In genomic region chr3:90647291-90647690, GRCm38 (mm10) we compare ENCODE assay signal across 28 mouse cellular contexts. TPM values are rescaled to one million over a fixed set of nuclear protein-coding genes. Genes with fewer than 3 reads are reported as not detected.
DNase-seq lines count a peak whose midpoint lies in the region; ATAC-seq lines count a peak whose summit lies in the region.
"Had no signal": no experiment of that assay in that cellular context is flagged by ENCODE, and none has a peak within 500 bp of the region (broad histone marks: within the 10 kb centered on the region; RNA-seq: fewer than 3 reads in every experiment).

No protein-coding gene starts in this region.

- H3K4me1 ChIP-seq in heart, embryonic 10.5 days: no peaks in the 10 kb centered on the region
- H3K4me1 ChIP-seq: heart, embryonic 12.5 days; heart, embryonic 15.5 days; hindbrain, embryonic 10.5 days; hindbrain, embryonic 13.5 days had no signal

- no peaks in the 10 kb centered on the region for H3K36me3 ChIP-seq in heart, embryonic 10.5 days
- H3K36me3 ChIP-seq: heart, embryonic 12.5 days; heart, embryonic 15.5 days; hindbrain, embryonic 10.5 days; hindbrain, embryonic 13.5 days had no signal

- H3K27ac ChIP-seq in heart, embryonic 10.5 days: no peak overlapping the region
- H3K27ac ChIP-seq: gastrocnemius, adult 2 months; heart, embryonic 15.5 days; hindbrain, embryonic 10.5 days; hindbrain, embryonic 13.5 days had no signal

- H3K9me3 ChIP-seq in heart, embryonic 10.5 days: no peaks in the 10 kb centered on the region
- H3K9me3 ChIP-seq: heart, embryonic 12.5 days; heart, embryonic 15.5 days; hindbrain, embryonic 10.5 days; hindbrain, embryonic 13.5 days had no signal

- 51% methylated on average over 1 of the region's 1 CpGs for whole genome bisulfite sequencing in heart, embryonic 10.5 days

- ATAC-seq in megakaryocyte, adult 5-6 weeks (ENCODE audit: poor library complexity, severe bottlenecking): peak; percentile 38; the same call in 1 of the 2 replicates
- ATAC-seq: activated CD4-positive, CD25-positive, alpha-beta regulatory T cell, adult 4 months; forebrain, embryonic 14.5 days; forebrain, postnatal 0 days; hindbrain, embryonic 16.5 days had no signal

- no peak overlapping the region for H3K4me3 ChIP-seq in heart, embryonic 10.5 days
- H3K4me3 ChIP-seq: gastrocnemius, adult 2 months; heart, embryonic 12.5 days; heart, embryonic 15.5 days; hindbrain, embryonic 10.5 days; hindbrain, embryonic 13.5 days had no signal

- no peaks in the 10 kb centered on the region for H3K27me3 ChIP-seq in heart, embryonic 10.5 days (ENCODE audit: insufficient read depth, poor library complexity, severe bottlenecking)
- H3K27me3 ChIP-seq: heart, embryonic 12.5 days; heart, embryonic 15.5 days; hindbrain, embryonic 13.5 days had no signal

- peak; percentile 24 for DNase-seq in heart, adult 11 months
- DNase-seq in heart, embryonic 10.5 days (ENCODE audit: low spot score): no peak
- DNase-seq in fat pad, adult 2 months (ENCODE audit: extremely low read depth, low read depth, low spot score): peak; percentile 75
- no peak for DNase-seq in urinary bladder, postnatal 4 days (ENCODE audit: low spot score in 2 of 2)
- no peak for DNase-seq in kidney, postnatal 10 days
- DNase-seq: adrenal gland, postnatal 10 days; adrenal gland, postnatal 36 days; cerebellum, adult 18-20 months; cerebellum, adult 9-10 months; cerebellum, postnatal 14 days; forebrain, postnatal 0 days; gastrocnemius, adult 2 months; gastrocnemius, postnatal 14 days; heart, postnatal 10 days; heart, postnatal 36 days had no signal

RNA-seq across cellular contexts. Expression of gene S100a7a, which starts 6.5 kb away (rescaled TPM):
- polyA plus RNA-seq in heart, embryonic 10.5 days (2016; fragmentation: Nextera tagmentation; extraction: Ambion mirVana): not detected in 2 replicates
- 0.11 and 0.31 TPM in 2 replicates for total RNA-seq in megakaryocyte, adult 5-6 weeks (2015)
- 0.29 TPM in 1 of 2 replicates, not detected in the other for total RNA-seq in megakaryocyte, adult 5-6 weeks (2017)
- polyA plus RNA-seq: activated CD4-positive, CD25-positive, alpha-beta regulatory T cell, adult 4 months; embryonic facial prominence, embryonic 11.5 days; forebrain, embryonic 11.5 days; forebrain, embryonic 14.5 days; forebrain, postnatal 0 days; heart, embryonic 15.5 days; hindbrain, embryonic 10.5 days; hindbrain, embryonic 13.5 days had no signal

RNA-seq across cellular contexts. Expression of gene S100a8, which starts 21.5 kb away (rescaled TPM):
- not detected in 2 replicates for polyA plus RNA-seq in heart, embryonic 10.5 days (2016; fragmentation: Nextera tagmentation; extraction: Ambion mirVana)
- 16,705 and 21,369 TPM in 2 replicates for total RNA-seq in megakaryocyte, adult 5-6 weeks (2015)
- 18,572 and 19,307 TPM in 2 replicates for total RNA-seq in megakaryocyte, adult 5-6 weeks (2017)
- total RNA-seq: ES-E14; gastrocnemius, adult 2 months had no signal
- polyA plus RNA-seq: hindbrain, embryonic 10.5 days had no signal

RNA-seq across cellular contexts. Expression of gene S100a6, which starts 34.6 kb away (rescaled TPM):
- polyA plus RNA-seq in heart, embryonic 10.5 days (2016; fragmentation: Nextera tagmentation; extraction: Ambion mirVana): 27.3 and 28.9 TPM in 2 replicates
- total RNA-seq in megakaryocyte, adult 5-6 weeks (2015): 2,141 and 2,313 TPM in 2 replicates
- 1,043 and 1,047 TPM in 2 replicates for total RNA-seq in megakaryocyte, adult 5-6 weeks (2017)

RNA-seq across cellular contexts. Expression of gene S100a5, which starts 39.0 kb away (rescaled TPM):
- polyA plus RNA-seq in heart, embryonic 10.5 days (2016; fragmentation: Nextera tagmentation; extraction: Ambion mirVana): not detected in 2 replicates
- not detected in 2 replicates for total RNA-seq in megakaryocyte, adult 5-6 weeks (2015)
- 3.4 TPM in 1 of 2 replicates, not detected in the other for total RNA-seq in megakaryocyte, adult 5-6 weeks (2017)
- total RNA-seq: adrenal gland, postnatal 10 days; adrenal gland, postnatal 36 days; ES-E14; forebrain, postnatal 0 days; gastrocnemius, postnatal 14 days; gastrocnemius, postnatal 4 days; heart, adult 8-10 months; heart, postnatal 10 days; heart, postnatal 36 days had no signal
- polyA plus RNA-seq: activated CD4-positive, CD25-positive, alpha-beta regulatory T cell, adult 4 months; embryonic facial prominence, embryonic 11.5 days; forebrain, embryonic 11.5 days; forebrain, embryonic 14.5 days; forebrain, postnatal 0 days; heart, embryonic 12.5 days; heart, embryonic 15.5 days; hindbrain, embryonic 10.5 days; hindbrain, embryonic 13.5 days; hindbrain, embryonic 16.5 days had no signal

RNA-seq across cellular contexts. Expression of gene S100a4, which starts 43.7 kb away (rescaled TPM):
- 0.30 and 0.43 TPM in 2 replicates for polyA plus RNA-seq in heart, embryonic 10.5 days (2016; fragmentation: Nextera tagmentation; extraction: Ambion mirVana)
- total RNA-seq in megakaryocyte, adult 5-6 weeks (2015): 2,878 and 2,936 TPM in 2 replicates
- total RNA-seq in megakaryocyte, adult 5-6 weeks (2017): 3,102 and 3,469 TPM in 2 replicates
- polyA plus RNA-seq: hindbrain, embryonic 10.5 days had no signal

Comparison
In these comparisons a context has a peak if more than half of its experiments do, and no peak if none do; other contexts are left out.
1. DNase-seq: peak in heart, adult 11 months (single experiment) and fat pad, adult 2 months (single experiment); none in heart, embryonic 10.5 days (single experiment), urinary bladder, postnatal 4 days (0 of 2) and kidney, postnatal 10 days (single experiment).